ENCODE assay signal across 23 mouse cellular contexts in the genomic region with DNA sequence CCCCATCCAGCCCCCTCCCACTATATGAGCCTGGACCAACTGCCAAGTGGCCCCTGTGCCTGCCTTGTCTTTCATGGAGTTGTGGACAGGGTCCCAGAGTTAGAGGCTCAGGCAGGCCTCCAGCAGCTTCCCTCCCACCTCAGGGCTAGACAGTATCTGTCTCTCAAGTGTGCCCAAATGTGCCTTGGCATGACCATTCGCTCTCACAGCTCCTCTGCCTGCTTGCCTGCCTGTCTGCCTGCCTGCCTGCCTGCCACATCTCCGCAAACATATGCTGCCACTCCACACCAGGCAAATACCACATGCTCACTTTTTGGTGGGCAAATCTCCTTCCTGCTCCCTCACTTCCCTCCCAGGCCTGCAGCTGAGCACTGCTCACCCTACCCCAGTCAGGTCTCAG. TPM values are rescaled to one million over a fixed set of nuclear protein-coding genes. Genes with fewer than 3 reads are reported as not detected.
DNase-seq lines count a peak whose midpoint lies in the region; ATAC-seq and TF ChIP-seq lines count a peak whose summit lies in the region.
"Had no signal": no experiment of that assay in that cellular context is flagged by ENCODE, and none has a peak within 500 bp of the region (broad histone marks: within the 10 kb centered on the region; RNA-seq: fewer than 3 reads in every experiment).

No protein-coding gene starts in this region.

- H3K4me3 ChIP-seq in hindbrain, embryonic 13.5 days, result no peak overlapping the region
- no peak overlapping the region for H3K4me3 ChIP-seq in hindbrain, embryonic 14.5 days (replicated peaks; ENCODE audit: low read length)
- no peak overlapping the region for H3K4me3 ChIP-seq in midbrain, postnatal 0 days (ENCODE audit: low read depth, low read length)
- no peak overlapping the region for H3K4me3 ChIP-seq in midbrain, embryonic 14.5 days (replicated peaks; ENCODE audit: low read depth, low read length)
- no peak overlapping the region for H3K4me3 ChIP-seq in forebrain, postnatal 0 days (ENCODE audit: low read depth, low read length)
- H3K4me3 ChIP-seq: embryonic facial prominence, embryonic 12.5 days; heart, embryonic 10.5 days; hindbrain, embryonic 10.5 days; intestine, embryonic 15.5 days had no signal

- 74% methylated on average over 2 of the region's 2 CpGs for WGBS in hindbrain, embryonic 13.5 days
- WGBS in hindbrain, embryonic 14.5 days, result 71% methylated on average over 2 of the region's 2 CpGs
- WGBS in midbrain, postnatal 0 days, result 69% methylated on average over 2 of the region's 2 CpGs
- 86% methylated on average over 2 of the region's 2 CpGs for WGBS in midbrain, embryonic 14.5 days
- 65% methylated on average over 2 of the region's 2 CpGs for WGBS in forebrain, postnatal 0 days

- H3K4me1 ChIP-seq in hindbrain, embryonic 13.5 days (replicated peaks), result peaks cover 59% of the 10 kb centered on the region
- peaks cover 31% of the 10 kb centered on the region for H3K4me1 ChIP-seq in hindbrain, embryonic 14.5 days (replicated peaks; ENCODE audit: control insufficient read depth, insufficient read depth, low read length)
- peaks cover 17% of the 10 kb centered on the region for H3K4me1 ChIP-seq in midbrain, postnatal 0 days (ENCODE audit: insufficient read depth, low read length)
- peaks cover 20% of the 10 kb centered on the region for H3K4me1 ChIP-seq in midbrain, embryonic 14.5 days (ENCODE audit: control insufficient read depth, insufficient read depth, low read length)
- no peaks in the 10 kb centered on the region; the same call in 1 of the 2 replicates for H3K4me1 ChIP-seq in forebrain, postnatal 0 days (ENCODE audit: insufficient read depth)

- intact Hi-C loops in heart, postnatal 36 days (cut with DNase I), result no loop called here

- no peak for ATAC-seq in hindbrain, embryonic 13.5 days (ENCODE audit: low FRiP score)
- ATAC-seq in hindbrain, embryonic 14.5 days (ENCODE audit: low FRiP score), result no peak
- no peak for ATAC-seq in midbrain, postnatal 0 days (ENCODE audit: low FRiP score)
- no peak for ATAC-seq in midbrain, embryonic 14.5 days (ENCODE audit: low FRiP score, low TSS enrichment)
- ATAC-seq in forebrain, postnatal 0 days, result peak; percentile 54
- ATAC-seq: CD4-positive, CD25-positive, alpha-beta regulatory T cell, adult 4 months; intestine, embryonic 15.5 days had no signal

- H3K9me3 ChIP-seq in hindbrain, embryonic 13.5 days, result no peaks in the 10 kb centered on the region
- H3K9me3 ChIP-seq in hindbrain, embryonic 14.5 days (ENCODE audit: control insufficient read depth, low read length), result no peaks in the 10 kb centered on the region
- no peaks in the 10 kb centered on the region for H3K9me3 ChIP-seq in midbrain, postnatal 0 days (ENCODE audit: low read length)
- H3K9me3 ChIP-seq in midbrain, embryonic 14.5 days (ENCODE audit: control insufficient read depth, low read length), result no peaks in the 10 kb centered on the region
- no peaks in the 10 kb centered on the region for H3K9me3 ChIP-seq in forebrain, postnatal 0 days (ENCODE audit: low read length)
- H3K9me3 ChIP-seq: embryonic facial prominence, embryonic 12.5 days; G1E; heart, embryonic 10.5 days; hindbrain, embryonic 10.5 days; intestine, embryonic 15.5 days had no signal

- H3K27me3 ChIP-seq in hindbrain, embryonic 13.5 days, result no peaks in the 10 kb centered on the region
- H3K27me3 ChIP-seq in hindbrain, embryonic 14.5 days (ENCODE audit: control insufficient read depth, insufficient read depth, low read length), result no peaks in the 10 kb centered on the region
- H3K27me3 ChIP-seq in midbrain, postnatal 0 days (ENCODE audit: insufficient read depth, low read length), result no peaks in the 10 kb centered on the region
- H3K27me3 ChIP-seq in midbrain, embryonic 14.5 days (ENCODE audit: control insufficient read depth, insufficient read depth, low read length), result no peaks in the 10 kb centered on the region
- peaks cover 11% of the 10 kb centered on the region; the same call in 1 of the 2 replicates for H3K27me3 ChIP-seq in forebrain, postnatal 0 days (ENCODE audit: insufficient read depth, low read length)

- DNase-seq in cerebellum, postnatal 10 days, result peak; percentile 70 to 82
- no peak for DNase-seq in cerebellum, postnatal 36 days
- DNase-seq in hindbrain, embryonic 14.5 days (ENCODE audit: low spot score), result no peak
- DNase-seq in midbrain, postnatal 0 days (ENCODE audit: low spot score), result peak; percentile 27
- DNase-seq in midbrain, embryonic 14.5 days, result no peak
- peak; percentile 73 for DNase-seq in forebrain, postnatal 0 days
- no peak for DNase-seq in heart, postnatal 36 days
- DNase-seq: adrenal gland, postnatal 10 days; B cell, adult 2 months; cerebellum, adult 18-20 months; cerebellum, adult 9-11 months; heart, adult 18-20 months; heart, postnatal 10 days; kidney, adult 2 months had no signal

- H3K36me3 ChIP-seq in hindbrain, embryonic 13.5 days, result no peaks in the 10 kb centered on the region
- H3K36me3 ChIP-seq in hindbrain, embryonic 14.5 days (replicated peaks; ENCODE audit: control insufficient read depth, insufficient read depth), result no peaks in the 10 kb centered on the region
- no peaks in the 10 kb centered on the region for H3K36me3 ChIP-seq in midbrain, postnatal 0 days (ENCODE audit: insufficient read depth, low read length)
- H3K36me3 ChIP-seq in midbrain, embryonic 14.5 days (ENCODE audit: control insufficient read depth, insufficient read depth, low read length), result peaks cover 6% of the 10 kb centered on the region; the same call in 1 of the 2 replicates
- no peaks in the 10 kb centered on the region for H3K36me3 ChIP-seq in forebrain, postnatal 0 days (ENCODE audit: insufficient read depth)
- H3K36me3 ChIP-seq: embryonic facial prominence, embryonic 12.5 days; G1E; heart, embryonic 10.5 days; hindbrain, embryonic 10.5 days; intestine, embryonic 15.5 days had no signal

- no peak for TF ChIP-seq CTCF in midbrain, postnatal 0 days (IDR thresholded peaks at IDR 0.05)
- TF ChIP-seq CTCF in forebrain, postnatal 0 days (IDR thresholded peaks at IDR 0.05; ENCODE audit: low read depth), result no peak

- peak overlapping the region; percentile 18 for H3K27ac ChIP-seq in hindbrain, embryonic 13.5 days
- no peak overlapping the region for H3K27ac ChIP-seq in hindbrain, embryonic 14.5 days
- H3K27ac ChIP-seq in midbrain, postnatal 0 days (ENCODE audit: low read depth, low read length), result no peak overlapping the region
- H3K27ac ChIP-seq in midbrain, embryonic 14.5 days (replicated peaks; ENCODE audit: low read depth, low read length), result no peak overlapping the region
- no peak overlapping the region for H3K27ac ChIP-seq in forebrain, postnatal 0 days (ENCODE audit: low read depth, low read length)
- H3K27ac ChIP-seq: embryonic facial prominence, embryonic 12.5 days; heart, embryonic 10.5 days; hindbrain, embryonic 10.5 days; intestine, embryonic 15.5 days had no signal

- no peak overlapping the region for H3K9ac ChIP-seq in hindbrain, embryonic 13.5 days
- H3K9ac ChIP-seq in hindbrain, embryonic 14.5 days, result no peak overlapping the region
- no peak overlapping the region for H3K9ac ChIP-seq in midbrain, postnatal 0 days (replicated peaks; ENCODE audit: low read length, poor library complexity, severe bottlenecking)
- no peak overlapping the region for H3K9ac ChIP-seq in midbrain, embryonic 14.5 days (replicated peaks; ENCODE audit: low read length)
- no peak overlapping the region for H3K9ac ChIP-seq in forebrain, postnatal 0 days
- H3K9ac ChIP-seq: embryonic facial prominence, embryonic 12.5 days; intestine, embryonic 15.5 days had no signal

- H3K4me2 ChIP-seq in hindbrain, embryonic 13.5 days, result no peak overlapping the region
- H3K4me2 ChIP-seq in hindbrain, embryonic 14.5 days (replicated peaks), result no peak overlapping the region
- no peak overlapping the region for H3K4me2 ChIP-seq in midbrain, postnatal 0 days (ENCODE audit: low read depth, low read length, poor library complexity, severe bottlenecking)
- no peak overlapping the region for H3K4me2 ChIP-seq in midbrain, embryonic 14.5 days (ENCODE audit: low read length)
- no peak overlapping the region for H3K4me2 ChIP-seq in forebrain, postnatal 0 days (ENCODE audit: low read depth)
- H3K4me2 ChIP-seq: embryonic facial prominence, embryonic 12.5 days; intestine, embryonic 15.5 days had no signal

RNA-seq across cellular contexts. Expression of a gene that starts 12.4 kb away (rescaled TPM):
- 5.4 and 5.7 TPM in 2 replicates for polyA plus RNA-seq in hindbrain, embryonic 13.5 days (2015; fragmentation: Nextera tagmentation; extraction: Ambion mirVana)
- polyA plus RNA-seq in hindbrain, embryonic 14.5 days (2014; fragmentation: Nextera tagmentation; extraction: Ambion mirVana), result 2.3 and 3.0 TPM in 2 replicates
- total RNA-seq in midbrain, postnatal 0 days (2014; rRNA removed), result 0.66 and 0.94 TPM in 2 replicates
- polyA plus RNA-seq in midbrain, postnatal 0 days (2015; fragmentation: Nextera tagmentation; extraction: Ambion mirVana), result 0.75 and 0.90 TPM in 2 replicates
- polyA plus RNA-seq in midbrain, embryonic 14.5 days (2014; fragmentation: Nextera tagmentation; extraction: Ambion mirVana), result 4.6 and 6.8 TPM in 2 replicates
- total RNA-seq in forebrain, postnatal 0 days (2014; rRNA removed), result 2.0 and 3.0 TPM in 2 replicates
- polyA plus RNA-seq in forebrain, postnatal 0 days (2015; fragmentation: Nextera tagmentation; extraction: Ambion mirVana), result 1.1 TPM in 2 replicates
- 1 to 10 TPM; 1.3 to 1.7 TPM for total RNA-seq in heart, postnatal 36 days (2021)

RNA-seq across cellular contexts. Expression of a gene that starts 25.1 kb away (rescaled TPM):
- 32.6 and 33.7 TPM in 2 replicates for polyA plus RNA-seq in hindbrain, embryonic 13.5 days (2015; fragmentation: Nextera tagmentation; extraction: Ambion mirVana)
- polyA plus RNA-seq in hindbrain, embryonic 14.5 days (2014; fragmentation: Nextera tagmentation; extraction: Ambion mirVana), result 40.2 and 42.3 TPM in 2 replicates
- total RNA-seq in midbrain, postnatal 0 days (2014; rRNA removed), result 245 and 261 TPM in 2 replicates
- polyA plus RNA-seq in midbrain, postnatal 0 days (2015; fragmentation: Nextera tagmentation; extraction: Ambion mirVana), result 30.6 and 31.7 TPM in 2 replicates
- 54.0 and 75.3 TPM in 2 replicates for polyA plus RNA-seq in midbrain, embryonic 14.5 days (2014; fragmentation: Nextera tagmentation; extraction: Ambion mirVana)
- 216 and 261 TPM in 2 replicates for total RNA-seq in forebrain, postnatal 0 days (2014; rRNA removed)
- 31.5 and 32.5 TPM in 2 replicates for polyA plus RNA-seq in forebrain, postnatal 0 days (2015; fragmentation: Nextera tagmentation; extraction: Ambion mirVana)
- total RNA-seq in heart, postnatal 36 days (2021), result 10 to 100 TPM; 34.6 to 43.4 TPM

RNA-seq across cellular contexts. Expression of a gene that starts 49.0 kb away (rescaled TPM):
- polyA plus RNA-seq in hindbrain, embryonic 13.5 days (2015; fragmentation: Nextera tagmentation; extraction: Ambion mirVana), result 0.62 and 1.1 TPM in 2 replicates
- polyA plus RNA-seq in hindbrain, embryonic 14.5 days (2014; fragmentation: Nextera tagmentation; extraction: Ambion mirVana), result 0.32 and 0.87 TPM in 2 replicates
- total RNA-seq in midbrain, postnatal 0 days (2014; rRNA removed), result 1.3 and 2.6 TPM in 2 replicates
- polyA plus RNA-seq in midbrain, postnatal 0 days (2015; fragmentation: Nextera tagmentation; extraction: Ambion mirVana), result 1.3 and 1.7 TPM in 2 replicates
- 0.38 and 0.81 TPM in 2 replicates for polyA plus RNA-seq in midbrain, embryonic 14.5 days (2014; fragmentation: Nextera tagmentation; extraction: Ambion mirVana)
- total RNA-seq in forebrain, postnatal 0 days (2014; rRNA removed), result 0.81 and 2.0 TPM in 2 replicates
- 0.92 and 1.1 TPM in 2 replicates for polyA plus RNA-seq in forebrain, postnatal 0 days (2015; fragmentation: Nextera tagmentation; extraction: Ambion mirVana)
- total RNA-seq in heart, postnatal 36 days (2021), result not detected
- total RNA-seq: gastrocnemius, adult 8-10 months had no signal
- polyA plus RNA-seq: CD4-positive, CD25-positive, alpha-beta regulatory T cell, adult 4 months; G1E; heart, embryonic 14.5 days had no signal

RNA-seq across cellular contexts. Expression of a gene that starts 54.0 kb away (rescaled TPM):
- polyA plus RNA-seq in hindbrain, embryonic 13.5 days (2015; fragmentation: Nextera tagmentation; extraction: Ambion mirVana), result 16.6 and 19.0 TPM in 2 replicates
- 13.0 and 13.4 TPM in 2 replicates for polyA plus RNA-seq in hindbrain, embryonic 14.5 days (2014; fragmentation: Nextera tagmentation; extraction: Ambion mirVana)
- total RNA-seq in midbrain, postnatal 0 days (2014; rRNA removed), result 16.2 and 27.7 TPM in 2 replicates
- 18.5 and 21.3 TPM in 2 replicates for polyA plus RNA-seq in midbrain, postnatal 0 days (2015; fragmentation: Nextera tagmentation; extraction: Ambion mirVana)
- polyA plus RNA-seq in midbrain, embryonic 14.5 days (2014; fragmentation: Nextera tagmentation; extraction: Ambion mirVana), result 11.3 and 13.1 TPM in 2 replicates
- total RNA-seq in forebrain, postnatal 0 days (2014; rRNA removed), result 16.5 and 20.6 TPM in 2 replicates
- 13.7 and 17.7 TPM in 2 replicates for polyA plus RNA-seq in forebrain, postnatal 0 days (2015; fragmentation: Nextera tagmentation; extraction: Ambion mirVana)
- total RNA-seq in heart, postnatal 36 days (2021), result 10 to 100 TPM; 12.2 to 13.8 TPM

RNA-seq across cellular contexts. Expression of a gene that starts 57.3 kb away (rescaled TPM):
- 53.5 and 53.9 TPM in 2 replicates for polyA plus RNA-seq in hindbrain, embryonic 13.5 days (2015; fragmentation: Nextera tagmentation; extraction: Ambion mirVana)
- 49.6 and 52.9 TPM in 2 replicates for polyA plus RNA-seq in hindbrain, embryonic 14.5 days (2014; fragmentation: Nextera tagmentation; extraction: Ambion mirVana)
- 60.1 and 78.3 TPM in 2 replicates for total RNA-seq in midbrain, postnatal 0 days (2014; rRNA removed)
- polyA plus RNA-seq in midbrain, postnatal 0 days (2015; fragmentation: Nextera tagmentation; extraction: Ambion mirVana), result 41.6 and 47.4 TPM in 2 replicates
- polyA plus RNA-seq in midbrain, embryonic 14.5 days (2014; fragmentation: Nextera tagmentation; extraction: Ambion mirVana), result 46.4 and 55.4 TPM in 2 replicates
- 63.1 and 74.6 TPM in 2 replicates for total RNA-seq in forebrain, postnatal 0 days (2014; rRNA removed)
- 50.9 and 55.6 TPM in 2 replicates for polyA plus RNA-seq in forebrain, postnatal 0 days (2015; fragmentation: Nextera tagmentation; extraction: Ambion mirVana)
- total RNA-seq in heart, postnatal 36 days (2021), result 100 to 1,000 TPM; 266 to 269 TPM

Comparison
In these comparisons a context has a peak if more than half of its experiments do, and no peak if none do; other contexts are left out.
1. DNase-seq: peak in cerebellum, postnatal 10 days (2 of 2), midbrain, postnatal 0 days (single experiment) and forebrain, postnatal 0 days (single experiment); none in cerebellum, postnatal 36 days (0 of 2), hindbrain, embryonic 14.5 days (single experiment), midbrain, embryonic 14.5 days (single experiment) and heart, postnatal 36 days (0 of 2).